Mouse (Mus musculus) gastrocnemius, postnatal 14 days (tissue): ENCODE measurements around the gene Macrod2. TPM values are rescaled to one million over a fixed set of nuclear protein-coding genes. Genes with fewer than 3 reads are reported as not detected.
"Not testable (repeated sequence)": the region's sequence is repeated elsewhere in the genome, so short reads cannot be mapped to it uniquely, and the experiment has no call there.

Experiments
- DNase-seq: peaks from one replicate; pipeline ENCODE4 v3.0.0; 2021; ENCODE audit warnings: mixed read lengths
- intact Hi-C: fragments of 180-260 bp; cut with DNase I; formaldehyde crosslinking; loops from one replicate; pipeline ENCODE4 v1.15.1; 2025; ENCODE audit warnings: low total_unique reads
- total RNA-seq, 2 experiments: library from RNA; stranded (reverse); gene quantifications; 2 replicates each; pipeline ENCODE4 v1.2.3; 2021

The Macrod2 gene
- total RNA-seq, 2 experiments from 2014 or later = 12.2 to 15.3 TPM

GRCm38 (mm10) chr2:140676728-140677127, 281.6 kb downstream of the Macrod2 start:
- intact Hi-C loops = no loop called here
- no peak for DNase-seq

GRCm38 (mm10) chr2:140690906-140691305, 295.8 kb downstream of the Macrod2 start:
- no peak for DNase-seq
- intact Hi-C loops = no loop called here

GRCm38 (mm10) chr2:140691403-140691802, 296.3 kb downstream of the Macrod2 start:
- intact Hi-C loops = no loop called here

GRCm38 (mm10) chr2:140692461-140692860, 297.4 kb downstream of the Macrod2 start:
- no peak for DNase-seq
- intact Hi-C loops = no loop called here

More at GRCm38 (mm10) chr2:140691403-140691802, 296.3 kb downstream of the Macrod2 start:
- no peak for DNase-seq

GRCm38 (mm10) chr2:140693845-140694244, 298.7 kb downstream of the Macrod2 start:
- intact Hi-C loops = no loop called here
- DNase-seq = no peak

- DNase-seq = no peak
- intact Hi-C loops = no loop called here
Observed at GRCm38 (mm10) chr2:140698585-140698984, 303.5 kb downstream of the Macrod2 start.

- no peak for DNase-seq
- intact Hi-C loops = no loop called here
Observed at GRCm38 (mm10) chr2:140703377-140703776, 308.3 kb downstream of the Macrod2 start.

- no peak for DNase-seq
- intact Hi-C loops = no loop called here
Observed at GRCm38 (mm10) chr2:140704146-140704545, 309.0 kb downstream of the Macrod2 start.

- no peak for DNase-seq
- intact Hi-C loops = no loop called here
Observed at GRCm38 (mm10) chr2:140705278-140705677, 310.2 kb downstream of the Macrod2 start.

GRCm38 (mm10) chr2:140707550-140707949, 312.4 kb downstream of the Macrod2 start:
- no peak for DNase-seq
- intact Hi-C loops = no loop called here

GRCm38 (mm10) chr2:140715822-140716221, 320.7 kb downstream of the Macrod2 start:
- intact Hi-C loops = no loop called here

GRCm38 (mm10) chr2:140717407-140717806, 322.3 kb downstream of the Macrod2 start:
- no peak for DNase-seq
- intact Hi-C loops = no loop called here

More at GRCm38 (mm10) chr2:140715822-140716221, 320.7 kb downstream of the Macrod2 start:
- no peak for DNase-seq

GRCm38 (mm10) chr2:140732616-140733183, 337.6 kb downstream of the Macrod2 start:
- intact Hi-C loops = no loop called here
- DNase-seq = no peak

GRCm38 (mm10) chr2:140740511-140740910, 345.4 kb downstream of the Macrod2 start:
- DNase-seq = no peak
- intact Hi-C loops = no loop called here

- DNase-seq = not testable (repeated sequence)
Observed at GRCm38 (mm10) chr2:140742954-140743353, 347.8 kb downstream of the Macrod2 start.

GRCm38 (mm10) chr2:140758881-140759280, 363.8 kb downstream of the Macrod2 start:
- DNase-seq = no peak
- intact Hi-C loops = no loop called here

More at GRCm38 (mm10) chr2:140742954-140743353, 347.8 kb downstream of the Macrod2 start:
- intact Hi-C loops = not testable (repeated sequence)

- DNase-seq = no peak
- intact Hi-C loops = no loop called here
Observed at GRCm38 (mm10) chr2:140759732-140760131, 364.6 kb downstream of the Macrod2 start.

GRCm38 (mm10) chr2:140760137-140760536, 365.0 kb downstream of the Macrod2 start:
- intact Hi-C loops = no loop called here
- DNase-seq = no peak

GRCm38 (mm10) chr2:140763076-140763891, 368.2 kb downstream of the Macrod2 start:
- intact Hi-C loops = no loop called here
- no peak for DNase-seq

- DNase-seq = no peak
- intact Hi-C loops = no loop called here
Observed at GRCm38 (mm10) chr2:140769473-140769872, 374.4 kb downstream of the Macrod2 start.

- no peak for DNase-seq
- intact Hi-C loops = no loop called here
Observed at GRCm38 (mm10) chr2:140772825-140773224, 377.7 kb downstream of the Macrod2 start.
